Mouse (Mus musculus): ENCODE results near the gene Trmt13.

Trmt13 gene

DNA sequence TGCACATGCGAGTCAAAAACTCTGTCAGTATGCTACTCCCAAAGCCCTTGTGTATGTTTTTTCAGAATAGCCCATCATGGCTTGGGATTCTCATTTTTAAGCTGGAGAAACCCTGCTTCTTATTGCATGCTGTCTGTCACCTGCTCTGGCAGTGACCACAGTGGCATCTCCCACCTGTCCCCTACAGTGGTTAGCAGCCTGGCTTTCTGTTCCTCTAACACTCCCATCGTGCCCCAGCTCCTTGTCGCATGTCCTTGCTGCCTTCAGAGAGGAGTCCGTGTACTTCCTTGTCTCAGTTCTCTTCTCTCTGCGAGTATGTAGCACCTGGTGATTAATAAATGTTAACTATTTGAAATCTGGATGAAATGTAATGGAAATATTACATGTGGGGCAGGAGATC is 67.0 kb downstream of the Trmt13 start:
- DNase-seq (ENCODE audit: low spot score): no peak

DNA sequence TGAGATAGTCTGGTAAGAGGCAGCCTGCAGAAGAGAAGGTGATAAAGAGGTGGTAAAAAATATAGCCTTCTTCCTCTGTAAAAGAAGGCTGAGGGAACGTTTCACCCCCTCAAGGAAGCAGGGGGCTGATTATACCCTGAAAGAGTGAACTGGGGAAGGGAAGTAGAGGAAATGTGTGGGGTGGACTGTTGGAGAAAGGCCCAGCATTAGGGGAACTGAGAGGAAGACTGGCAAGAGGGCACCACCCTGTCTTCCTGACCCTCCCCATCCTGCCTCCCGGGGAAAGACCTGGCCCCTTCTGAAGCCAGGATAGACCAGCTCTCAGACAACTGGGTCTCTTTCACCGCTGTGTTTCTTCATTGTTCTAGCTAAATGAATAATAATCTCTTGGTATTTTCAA is 71.9 kb downstream of the Trmt13 start:
- no peak for DNase-seq (ENCODE audit: low spot score)

DNA sequence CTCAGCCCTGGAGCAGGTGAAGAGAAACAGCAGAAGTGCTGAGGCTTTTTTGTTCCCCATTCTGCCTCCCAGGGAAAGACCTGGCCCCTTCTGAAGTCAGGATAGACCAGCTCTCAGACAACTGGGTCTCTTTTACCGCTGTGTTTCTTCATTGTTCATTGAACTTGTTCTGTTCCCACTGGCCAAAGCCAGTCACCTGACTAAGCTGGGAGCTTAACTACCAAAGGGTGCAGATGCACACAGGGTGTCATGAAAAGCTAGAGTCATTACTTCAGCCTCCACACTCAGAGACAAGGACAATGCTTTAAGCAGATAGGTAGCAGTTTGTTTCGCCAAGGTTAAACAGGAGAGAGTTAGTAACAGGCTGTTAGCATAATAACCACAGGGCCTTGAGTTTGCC is 72.3 kb downstream of the Trmt13 start:
- no peak for DNase-seq (ENCODE audit: low spot score)

DNA sequence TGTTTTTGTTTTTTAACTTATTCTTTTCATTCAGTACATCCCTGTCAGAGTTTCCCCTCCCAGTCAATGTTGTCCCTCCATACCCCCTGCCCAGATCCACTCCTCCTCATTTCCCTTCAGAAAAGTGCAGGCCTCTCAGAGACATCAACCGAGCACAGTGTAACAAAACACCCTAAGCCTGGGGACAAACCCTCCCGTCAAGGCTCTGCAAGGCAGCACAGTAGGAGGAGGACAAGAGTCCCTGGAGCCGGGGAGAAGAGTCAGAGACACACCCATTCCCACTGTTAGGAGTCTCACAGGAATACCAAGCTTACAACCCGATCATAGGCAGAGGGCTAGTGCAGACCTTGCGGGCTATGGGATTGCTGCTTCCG is 77.2 kb downstream of the Trmt13 start:
- no peak for DNase-seq (ENCODE audit: low spot score)

DNA sequence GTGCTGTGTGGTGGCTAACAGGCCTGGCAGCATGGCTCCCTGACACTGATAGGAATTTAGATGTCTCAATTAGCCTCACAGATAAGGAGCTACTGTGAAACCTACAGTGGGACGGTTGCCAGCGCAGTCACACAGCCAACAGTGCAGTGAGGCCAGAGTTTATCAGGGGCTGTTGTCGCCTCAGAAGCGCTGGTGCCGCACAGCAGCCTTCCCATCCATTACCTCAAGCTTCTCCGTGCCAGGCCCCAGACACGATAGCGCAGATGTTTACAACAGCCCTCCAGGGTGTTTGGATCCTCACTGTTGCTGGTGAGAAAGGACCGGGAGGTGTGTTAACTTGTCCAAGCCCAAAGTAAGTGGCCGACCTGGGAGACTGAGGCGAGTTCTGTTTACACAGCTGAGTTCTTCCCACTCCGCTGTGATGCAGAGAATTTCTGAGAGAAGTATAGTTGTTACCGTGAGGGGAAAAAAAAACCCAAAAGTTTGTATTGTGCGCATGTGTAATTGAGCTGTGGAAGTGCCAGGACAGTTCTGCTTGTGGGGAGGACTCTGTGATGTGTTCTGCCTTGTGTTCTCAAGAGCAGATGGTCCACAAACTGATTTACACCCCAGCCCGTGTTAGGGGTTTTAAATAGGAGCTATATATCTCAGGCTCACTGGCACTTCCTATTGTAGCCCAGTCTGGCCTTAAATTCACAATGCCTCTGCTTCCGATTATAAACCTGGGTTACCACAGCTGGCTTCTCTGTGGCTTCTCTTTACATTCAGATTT is 77.8 kb downstream of the Trmt13 start:
- no peak for DNase-seq (ENCODE audit: low spot score)
